Comparison of ENCODE assay signal across 9 mouse cellular contexts in the genomic region with DNA sequence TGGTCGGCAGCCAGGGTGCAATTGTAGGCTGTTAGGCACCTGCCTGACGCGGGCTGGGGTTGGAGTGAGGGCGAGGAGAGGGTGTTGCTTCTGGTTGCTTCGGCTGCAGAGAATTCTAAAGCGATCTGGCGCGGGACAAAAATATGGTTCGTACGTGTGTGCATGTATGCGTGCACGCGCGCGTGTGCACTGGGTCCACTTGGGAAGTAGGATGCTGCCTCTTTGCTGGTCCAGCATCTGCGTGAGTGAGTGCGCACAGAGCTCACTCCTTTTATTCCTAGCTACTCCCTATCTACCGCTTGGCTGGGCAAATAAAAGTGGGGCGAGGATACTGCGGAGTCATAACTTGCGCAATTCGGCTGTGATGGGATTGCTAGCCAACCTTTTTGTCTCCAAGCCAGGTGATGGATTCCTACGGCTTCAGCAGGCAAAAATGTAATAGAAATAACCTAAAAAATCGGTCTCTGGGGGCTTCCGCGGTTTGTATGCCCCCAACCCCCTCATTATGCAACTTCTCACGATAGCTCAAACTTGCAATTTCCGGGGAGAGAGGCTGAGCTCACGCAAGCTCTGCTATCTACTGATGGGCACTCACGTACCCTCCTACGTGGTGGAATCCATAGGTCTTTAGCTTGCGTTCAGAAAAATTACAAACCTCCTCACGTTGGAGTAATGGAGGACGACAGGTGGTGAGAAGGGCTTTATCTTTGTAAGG. TPM values are rescaled to one million over a fixed set of nuclear protein-coding genes. Genes with fewer than 3 reads are reported as not detected.
DNase-seq lines count a peak whose midpoint lies in the region; ATAC-seq and TF ChIP-seq lines count a peak whose summit lies in the region.
"Had no signal": no experiment of that assay in that cellular context is flagged by ENCODE, and none has a peak within 500 bp of the region (broad histone marks: within the 10 kb centered on the region; RNA-seq: fewer than 3 reads in every experiment).

No protein-coding gene starts in this region.

- peak overlapping the region; percentile 85 for H3K4me2 ChIP-seq in intestine, embryonic 14.5 days (ENCODE audit: low read length)
- H3K4me2 ChIP-seq in limb, embryonic 14.5 days (replicated peaks; ENCODE audit: low read depth, low read length, severe bottlenecking) = peak overlapping the region; percentile 75

- peak; percentile 37 for DNase-seq in adrenal gland, postnatal 36 days
- DNase-seq in adrenal gland, postnatal 25 days = no peak
- peak; percentile 62 for DNase-seq in MN1 (ENCODE audit: low spot score)
- peak; percentile 77 for DNase-seq in intestine, embryonic 14.5 days (ENCODE audit: low spot score)
- DNase-seq in limb, embryonic 14.5 days (ENCODE audit: low spot score) = no peak
- DNase-seq in retina, postnatal 1 day = peak; percentile 63

- H3K27me3 ChIP-seq in intestine, embryonic 14.5 days (replicated peaks; ENCODE audit: control insufficient read depth, insufficient read depth, low read length) = 0 out of 2 replicates have a peak, but pooled peaks cover 3% of the 10 kb centered on the region
- no peaks in the 10 kb centered on the region for H3K27me3 ChIP-seq in limb, embryonic 14.5 days (ENCODE audit: control insufficient read depth, insufficient read depth, low read length)

- ATAC-seq in intestine, embryonic 14.5 days (replicated peaks; ENCODE audit: low FRiP score, low TSS enrichment, low read depth) = no peak; the same call in 1 of the 2 replicates
- no peak for ATAC-seq in limb, embryonic 14.5 days (ENCODE audit: low FRiP score, low read depth)
- ATAC-seq in megakaryocyte progenitor cell, adult 5-6 weeks (replicated peaks; ENCODE audit: poor library complexity) = no peak

- no peak for TF ChIP-seq CTCF in embryonic fibroblast, embryonic 13.5 days (IDR thresholded peaks at IDR 0.05; ENCODE audit: borderline replicate concordance, insufficient read depth, low read length)

- WGBS in intestine, embryonic 14.5 days = under 1% methylated on average over 34 of the region's 34 CpGs
- under 1% methylated on average over 34 of the region's 34 CpGs for WGBS in limb, embryonic 14.5 days

- 0 out of 2 replicates have a peak, but pooled peaks have one; percentile 31 for TF ChIP-seq POLR2A in embryonic fibroblast, embryonic 13.5 days (IDR thresholded peaks at IDR 0.05; ENCODE audit: low read depth, low read length)
- no peak for TF ChIP-seq POLR2A in limb, embryonic 14.5 days (IDR thresholded peaks at IDR 0.05; ENCODE audit: borderline replicate concordance, extremely low read depth, insufficient read depth, insufficient read length)

- H3K9ac ChIP-seq in intestine, embryonic 14.5 days (ENCODE audit: low read length) = peak overlapping the region; percentile 46
- H3K9ac ChIP-seq in limb, embryonic 14.5 days (ENCODE audit: low read depth, low read length, severe bottlenecking) = peak overlapping the region; percentile 48

- H3K27ac ChIP-seq in embryonic fibroblast, embryonic 13.5 days (ENCODE audit: insufficient read depth, low read length) = no peak overlapping the region
- H3K27ac ChIP-seq in intestine, embryonic 14.5 days (ENCODE audit: low read depth) = peak overlapping the region; percentile 39
- H3K27ac ChIP-seq in limb, embryonic 14.5 days (replicated peaks; ENCODE audit: low read depth, low read length) = no peak overlapping the region

- H3K9me3 ChIP-seq in intestine, embryonic 14.5 days (ENCODE audit: control insufficient read depth, low read length) = no peaks in the 10 kb centered on the region
- no peaks in the 10 kb centered on the region for H3K9me3 ChIP-seq in limb, embryonic 14.5 days (ENCODE audit: control insufficient read depth, low read length)

- H3K4me3 ChIP-seq in embryonic fibroblast, embryonic 13.5 days (ENCODE audit: insufficient read depth, low read length) = peak overlapping the region; percentile 12
- peak overlapping the region; percentile 47 for H3K4me3 ChIP-seq in intestine, embryonic 14.5 days (ENCODE audit: low read depth, low read length)
- peak overlapping the region; percentile 65 for H3K4me3 ChIP-seq in limb, embryonic 14.5 days (replicated peaks; ENCODE audit: low read length)

- no peaks in the 10 kb centered on the region for H3K36me3 ChIP-seq in intestine, embryonic 14.5 days (ENCODE audit: control insufficient read depth, insufficient read depth, low read length)
- peaks cover 8% of the 10 kb centered on the region; the same call in 1 of the 2 replicates for H3K36me3 ChIP-seq in limb, embryonic 14.5 days (ENCODE audit: control insufficient read depth, insufficient read depth, low read length)

- H3K4me1 ChIP-seq in embryonic fibroblast, embryonic 13.5 days (ENCODE audit: control insufficient read depth, insufficient read depth, low read length) = peaks cover 7% of the 10 kb centered on the region; the same call in 1 of the 2 replicates
- H3K4me1 ChIP-seq in intestine, embryonic 14.5 days (replicated peaks; ENCODE audit: control insufficient read depth, insufficient read depth, low read length) = peaks cover 31% of the 10 kb centered on the region
- peaks cover 33% of the 10 kb centered on the region for H3K4me1 ChIP-seq in limb, embryonic 14.5 days (ENCODE audit: control insufficient read depth, insufficient read depth, low read length)

RNA-seq across cellular contexts. Expression of a gene that starts 2.8 kb away (rescaled TPM):
- total RNA-seq in adrenal gland, postnatal 36 days (2021) = 100 to 1,000 TPM in 1 of 2 experiments, 10 to 100 TPM in 1; 56.7 to 109 TPM
- 49.9 and 57.5 TPM in 2 replicates for total RNA-seq in adrenal gland, postnatal 25 days (2021)
- polyA plus RNA-seq in embryonic fibroblast, embryonic 13.5 days (2011; ENCODE audit: insufficient read length, low read depth, missing spikeins) = 149 and 746 TPM in 2 replicates
- 46.2 and 53.1 TPM in 2 replicates for polyA plus RNA-seq in intestine, embryonic 14.5 days (2014; fragmentation: Nextera tagmentation; extraction: Ambion mirVana)
- 332 and 333 TPM in 2 replicates for polyA plus RNA-seq in limb, embryonic 14.5 days (2012; rRNA removed)
- 114 and 118 TPM in 2 replicates for polyA plus RNA-seq in limb, embryonic 14.5 days (2014; fragmentation: Nextera tagmentation; extraction: Ambion mirVana)
- 0.20 and 0.39 TPM in 2 replicates for total RNA-seq in megakaryocyte progenitor cell, adult 5-6 weeks (2015)
- total RNA-seq in megakaryocyte progenitor cell, adult 5-6 weeks (2017) = 0.07 and 0.12 TPM in 2 replicates

RNA-seq across cellular contexts. Expression of a gene that starts 47.6 kb away (rescaled TPM):
- 1 to 10 TPM; 1.8 to 2.0 TPM for total RNA-seq in adrenal gland, postnatal 36 days (2021)
- total RNA-seq in adrenal gland, postnatal 25 days (2021) = 2.6 and 5.9 TPM in 2 replicates
- polyA plus RNA-seq in embryonic fibroblast, embryonic 13.5 days (2011; ENCODE audit: insufficient read length, low read depth, missing spikeins) = 331 and 641 TPM in 2 replicates
- 194 and 217 TPM in 2 replicates for polyA plus RNA-seq in intestine, embryonic 14.5 days (2014; fragmentation: Nextera tagmentation; extraction: Ambion mirVana)
- 287 and 384 TPM in 2 replicates for polyA plus RNA-seq in limb, embryonic 14.5 days (2012; rRNA removed)
- polyA plus RNA-seq in limb, embryonic 14.5 days (2014; fragmentation: Nextera tagmentation; extraction: Ambion mirVana) = 343 and 395 TPM in 2 replicates
- not detected in 2 replicates for total RNA-seq in megakaryocyte progenitor cell, adult 5-6 weeks (2015)
- not detected in 2 replicates for total RNA-seq in megakaryocyte progenitor cell, adult 5-6 weeks (2017)
- total RNA-seq: hematopoietic stem cell, adult 5-6 weeks had no signal

Comparison
In these comparisons a context has a peak if more than half of its experiments do, and no peak if none do; other contexts are left out.
1. DNase-seq: peak in adrenal gland, postnatal 36 days (2 of 2), MN1 (single experiment), intestine, embryonic 14.5 days (single experiment) and retina, postnatal 1 day (single experiment); none in adrenal gland, postnatal 25 days (single experiment) and limb, embryonic 14.5 days (single experiment).
2. H3K4me3 ChIP-seq: peak in every context shown above with its lines; median percentile 65 in limb, embryonic 14.5 days; 47 in intestine, embryonic 14.5 days; 12 in embryonic fibroblast, embryonic 13.5 days.
3. RNA of a gene that starts 2.8 kb away (total RNA-seq): 56.7 to 109 TPM in adrenal gland, postnatal 36 days and 49.9 to 57.5 TPM in adrenal gland, postnatal 25 days; 0.07 to 0.39 TPM in megakaryocyte progenitor cell, adult 5-6 weeks; every median in the first group is over 10 times any median in the second.